Mouse (Mus musculus): ENCODE data around the gene Mrpl42.
"Not testable (repeated sequence)": the region's sequence is repeated elsewhere in the genome, so short reads cannot be mapped to it uniquely, and the experiment has no call there.

Gene Mrpl42

GRCm38 (mm10) chr10:95501463-95502081, at the start of gene Mrpl42:
TSS of gene Mrpl42 (minus strand) at chr10:95501940.
- DNase-seq = peak; percentile 89 to 94

- no peak for DNase-seq
Measured at GRCm38 (mm10) chr10:95550506-95550905, 48.8 kb upstream of the Mrpl42 start.

- not testable (repeated sequence) for DNase-seq
Measured at GRCm38 (mm10) chr10:95549080-95549479, 47.3 kb upstream of the Mrpl42 start.

GRCm38 (mm10) chr10:95548154-95548826, 46.5 kb upstream of the Mrpl42 start:
- DNase-seq = no peak

- DNase-seq = no peak
Measured at GRCm38 (mm10) chr10:95546178-95546577, 44.4 kb upstream of the Mrpl42 start.

- DNase-seq = peak; percentile 44 to 56
Measured at GRCm38 (mm10) chr10:95545051-95545450, 43.3 kb upstream of the Mrpl42 start.

GRCm38 (mm10) chr10:95544651-95545050, 42.9 kb upstream of the Mrpl42 start:
- no peak for DNase-seq

GRCm38 (mm10) chr10:95544004-95544403, 42.3 kb upstream of the Mrpl42 start:
- no peak for DNase-seq

- DNase-seq = no peak
Measured at GRCm38 (mm10) chr10:95543377-95543776, 41.6 kb upstream of the Mrpl42 start.

GRCm38 (mm10) chr10:95542916-95543315, 41.2 kb upstream of the Mrpl42 start:
- DNase-seq = no peak

GRCm38 (mm10) chr10:95539841-95540240, 38.1 kb upstream of the Mrpl42 start:
- DNase-seq = no peak

GRCm38 (mm10) chr10:95539260-95539659, 37.5 kb upstream of the Mrpl42 start:
- no peak for DNase-seq

- no peak for DNase-seq
Measured at GRCm38 (mm10) chr10:95536222-95536541, 34.4 kb upstream of the Mrpl42 start.

- no peak for DNase-seq
Measured at GRCm38 (mm10) chr10:95535399-95536221, 33.9 kb upstream of the Mrpl42 start.

GRCm38 (mm10) chr10:95533382-95533781, 31.6 kb upstream of the Mrpl42 start:
- DNase-seq = no peak

GRCm38 (mm10) chr10:95532916-95533315, 31.2 kb upstream of the Mrpl42 start:
- no peak for DNase-seq

GRCm38 (mm10) chr10:95530551-95531121, 28.9 kb upstream of the Mrpl42 start:
- no peak for DNase-seq

GRCm38 (mm10) chr10:95526495-95527122, 24.9 kb upstream of the Mrpl42 start:
- no peak for DNase-seq

- no peak for DNase-seq
Measured at GRCm38 (mm10) chr10:95525871-95526270, 24.1 kb upstream of the Mrpl42 start.

- no peak for DNase-seq
Measured at GRCm38 (mm10) chr10:95525037-95525675, 23.4 kb upstream of the Mrpl42 start.

GRCm38 (mm10) chr10:95517656-95518055, 15.9 kb upstream of the Mrpl42 start:
- DNase-seq = no peak

GRCm38 (mm10) chr10:95515293-95515931, 13.7 kb upstream of the Mrpl42 start:
- peak; percentile 58 to 76 for DNase-seq
